17 mouse cellular contexts compared by ENCODE assay signal in the genomic region with DNA sequence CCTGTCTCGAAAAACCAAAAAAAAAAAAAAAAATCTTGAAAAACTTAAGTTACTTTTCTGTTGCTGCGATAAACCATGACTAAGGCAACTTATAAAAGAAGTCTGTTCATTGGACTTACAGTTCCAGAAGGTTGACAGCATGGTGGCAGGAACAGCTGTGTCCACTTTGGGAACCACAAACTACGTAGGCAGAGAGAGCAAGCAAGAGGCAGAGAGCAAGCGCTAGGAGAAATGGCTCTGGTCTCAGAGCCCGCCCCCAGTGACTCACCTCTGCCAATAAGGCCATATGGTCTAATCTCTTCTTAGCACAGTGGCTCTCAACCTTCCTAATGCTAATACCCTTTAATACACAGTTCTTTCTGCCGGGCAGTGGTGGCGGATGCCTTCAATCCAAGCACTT. TPM values are rescaled to one million over a fixed set of nuclear protein-coding genes. Genes with fewer than 3 reads are reported as not detected.
A peak's percentile ranks its signal among the peaks of the same experiment; 100 is the strongest.
DNase-seq lines count a peak whose midpoint lies in the region.
"Had no signal": no experiment of that assay in that cellular context is flagged by ENCODE, and none has a peak within 500 bp of the region (broad histone marks: within the 10 kb centered on the region; RNA-seq: fewer than 3 reads in every experiment).

No protein-coding gene starts in this region.

- intact Hi-C loops in left cerebral cortex, postnatal 4 days (cut with DNase I), result no loop called here

- peak; percentile 56 for DNase-seq in retina, adult 2 months (ENCODE audit: low read depth, low spot score)
- no peak for DNase-seq in retina, postnatal 1 day
- DNase-seq in ES-CJ7 (ENCODE audit: low read depth, low spot score) (peak; percentile 73), ZHBTc4 (ENCODE audit: low read depth, low spot score) (peak; percentile 64)
- DNase-seq in left cerebral cortex, postnatal 4 days, result no peak
- no peak for DNase-seq in B cell, adult 2 months
- DNase-seq in spleen, adult 12 weeks (ENCODE audit: low spot score), result no peak
- DNase-seq: adrenal gland, postnatal 10 days; cerebellum, adult 9-10 months; heart, postnatal 14 days; kidney, adult 2 months; kidney, postnatal 4 days; lung, embryonic 14.5 days; lung, postnatal 14 days; right cerebral cortex, postnatal 25 days; spleen, adult 18-20 months; thymus, postnatal 25 days had no signal

RNA-seq across cellular contexts. Expression of gene Trip12, which starts 9.5 kb away (rescaled TPM):
- total RNA-seq in left cerebral cortex, postnatal 4 days (2021), result 100 to 1,000 TPM; 218 to 235 TPM

RNA-seq across cellular contexts. Expression of gene Fbxo36, which starts 10.2 kb away (rescaled TPM):
- 1 to 10 TPM in 1 of 2 experiments, under 1 TPM in 1; 0.99 to 1.2 TPM for total RNA-seq in left cerebral cortex, postnatal 4 days (2021)

Comparison
In these comparisons a context has a peak if more than half of its experiments do, and no peak if none do; other contexts are left out.
1. DNase-seq: peak in retina, adult 2 months (single experiment), ES-CJ7 (single experiment) and ZHBTc4 (single experiment); none in retina, postnatal 1 day (single experiment), left cerebral cortex, postnatal 4 days (single experiment), B cell, adult 2 months (0 of 2) and spleen, adult 12 weeks (single experiment).